Mouse (Mus musculus) kidney, embryonic 16.5 days (tissue): ENCODE data around the gene Ptbp1. TPM values are rescaled to one million over a fixed set of nuclear protein-coding genes. Genes with fewer than 3 reads are reported as not detected.

Experiments used
- ATAC-seq: fragments of 200-750 bp; cut with Nextera tagmentation; 2 replicates; pipeline ENCODE4 v1.8.0; 2017; ENCODE audit warnings: moderate TSS enrichment; ENCODE audit not compliant: low FRiP score, low TSS enrichment
- H3K27ac ChIP-seq: fragments of 300-500 bp; sonication (generic); 2 replicates; pipeline ENCODE4 v1.5.1; 2014; ENCODE audit warnings: low read length
- H3K27me3 ChIP-seq: fragments of 300-500 bp; sonication (generic); 2 replicates; pipeline ENCODE4 v1.6.1; 2014; ENCODE audit warnings: low read length, control low read depth, mixed read lengths; ENCODE audit not compliant: insufficient read depth
- H3K36me3 ChIP-seq: fragments of 300-500 bp; sonication (generic); 2 replicates; pipeline ENCODE4 v1.6.1; 2014; ENCODE audit warnings: low read length, control low read depth, mixed read lengths; ENCODE audit not compliant: insufficient read depth
- H3K4me1 ChIP-seq: fragments of 300-500 bp; sonication (generic); 2 replicates; pipeline ENCODE4 v1.6.1; 2014; ENCODE audit warnings: low read length, control low read depth, mixed read lengths; ENCODE audit not compliant: insufficient read depth
- H3K4me2 ChIP-seq: fragments of 300-500 bp; sonication (generic); replicated peaks from 2 replicates; pipeline ENCODE4 v1.6.1; 2014; ENCODE audit warnings: low read depth, low read length
- H3K4me3 ChIP-seq: fragments of 300-500 bp; sonication (generic); 2 replicates; pipeline ENCODE4 v1.5.1; 2014; ENCODE audit warnings: mild to moderate bottlenecking, low read length
- H3K9ac ChIP-seq: fragments of 300-500 bp; sonication (generic); replicated peaks from 2 replicates; pipeline ENCODE4 v1.6.1; 2014; ENCODE audit warnings: low read length
- H3K9me3 ChIP-seq: fragments of 300-500 bp; sonication (generic); 2 replicates; pipeline ENCODE4 v1.6.1; 2016; ENCODE audit warnings: low read length, control low read depth
- WGBS: fragments of 180-500 bp; shearing (Covaris S2); extraction: QIAGEN DNeasy Blood & Tissue Kit; methylation state at CpG from one replicate; pipeline ENCODE4 v1.1.7; 2014; 5-methylcytosine and 5-hydroxymethylcytosine counted together
- polyA plus RNA-seq: library from polyadenylated mRNA; unstranded; fragments of >200 nt; fragmentation: Nextera tagmentation; extraction: Ambion mirVana; gene quantifications from 2 replicates; pipeline ENCODE4 v1.2.1, GENCODE M21; 2015

The Ptbp1 gene
- polyA plus RNA-seq, 1 experiment from 2014 or later, result 431 TPM

DNA sequence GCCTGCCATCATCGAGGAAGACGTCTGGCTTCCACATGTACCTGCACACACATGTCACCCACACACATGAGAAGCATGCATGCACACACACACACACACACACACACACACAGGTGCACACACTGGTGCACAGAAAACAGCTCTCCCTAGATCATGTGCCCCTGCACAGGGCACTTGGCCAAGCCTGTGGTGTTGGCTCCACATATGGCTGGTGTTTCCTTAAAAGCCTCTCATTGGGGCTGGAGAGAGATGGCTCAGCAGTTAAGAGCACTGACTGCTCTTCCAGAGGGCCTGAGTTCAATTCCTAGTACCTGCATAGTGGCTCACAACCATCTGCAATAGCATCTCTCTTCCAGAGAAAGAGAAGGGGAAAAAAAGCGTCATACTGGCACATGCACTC lies 22.6 kb upstream of the Ptbp1 start:
- H3K27ac ChIP-seq, result no peak overlapping the region
- no peaks in the 10 kb centered on the region for H3K36me3 ChIP-seq
- H3K4me2 ChIP-seq, result no peak overlapping the region
- H3K4me1 ChIP-seq, result 0 out of 2 replicates have a peak, but pooled peaks cover 5% of the 10 kb centered on the region
- no peaks in the 10 kb centered on the region for H3K27me3 ChIP-seq
- no peak overlapping the region for H3K4me3 ChIP-seq
- WGBS, result 86% methylated on average over 3 of the region's 3 CpGs
- no peak for ATAC-seq
- H3K9ac ChIP-seq, result no peak overlapping the region
- no peaks in the 10 kb centered on the region for H3K9me3 ChIP-seq

DNA sequence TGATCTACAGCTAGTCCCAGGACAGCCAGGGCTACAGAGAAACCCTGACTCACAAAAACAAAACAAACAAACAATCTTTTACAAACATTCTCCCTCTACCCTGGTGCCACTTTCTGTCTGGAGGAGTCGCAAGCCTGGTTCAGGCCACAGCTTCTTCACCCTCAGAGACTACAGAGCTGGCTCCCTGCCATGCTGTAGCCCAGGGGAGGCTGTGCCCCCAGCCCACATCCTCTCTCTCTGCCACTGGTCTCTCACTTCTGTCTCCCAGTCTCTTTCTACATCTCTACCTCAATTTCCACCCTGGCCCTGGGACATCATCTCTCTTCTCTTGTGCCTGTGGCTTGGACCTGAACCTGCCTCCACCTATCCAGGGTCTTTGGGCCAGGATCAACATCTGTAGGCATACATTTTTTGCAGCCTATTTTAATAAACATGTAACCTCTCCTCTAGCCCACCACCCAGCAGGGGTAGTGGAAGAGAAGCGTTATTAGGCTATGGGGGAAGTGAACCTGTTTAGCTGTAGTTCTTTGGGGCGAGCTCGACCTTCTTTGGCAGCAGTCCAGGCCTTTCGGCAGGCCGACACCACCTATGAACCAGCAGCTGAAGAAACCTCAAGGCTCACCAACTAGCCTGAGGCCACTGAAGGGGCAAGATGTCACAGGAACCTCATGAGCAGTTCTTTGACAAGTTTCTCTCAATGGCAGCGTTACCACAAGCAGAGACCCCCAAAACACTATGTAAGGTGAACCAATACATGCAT lies 22.0 kb upstream of the Ptbp1 start:
- 61% methylated on average over 7 of the region's 7 CpGs for WGBS
- ATAC-seq, result no peak
- no peak overlapping the region for H3K4me3 ChIP-seq
- no peak overlapping the region for H3K9ac ChIP-seq
- no peak overlapping the region for H3K4me2 ChIP-seq
- H3K36me3 ChIP-seq, result no peaks in the 10 kb centered on the region
- H3K27me3 ChIP-seq, result no peaks in the 10 kb centered on the region
- H3K4me1 ChIP-seq, result 0 out of 2 replicates have a peak, but pooled peaks cover 5% of the 10 kb centered on the region
- peaks cover 3% of the 10 kb centered on the region; the same call in 1 of the 2 replicates for H3K9me3 ChIP-seq
- no peak overlapping the region for H3K27ac ChIP-seq

DNA sequence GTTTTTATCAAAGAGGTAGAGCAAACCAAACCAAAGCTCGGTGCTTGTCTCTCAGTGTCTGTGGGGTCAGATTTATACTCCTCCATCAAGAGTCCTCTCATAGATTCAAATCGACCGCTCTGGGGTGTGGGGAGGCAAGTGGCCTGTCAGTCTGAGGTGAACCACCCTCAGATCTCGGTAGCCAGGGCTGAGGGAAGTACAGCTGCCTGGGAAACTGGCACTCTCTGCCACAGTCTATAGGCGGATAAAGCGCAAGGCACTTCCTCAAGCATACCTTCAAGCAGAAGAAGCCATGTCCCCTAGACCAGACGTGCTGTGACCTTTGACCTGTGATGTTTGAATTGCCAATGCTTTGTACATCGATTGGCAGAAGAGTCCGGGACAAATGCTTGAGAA lies 21.4 kb upstream of the Ptbp1 start:
- WGBS, result 76% methylated on average over 9 of the region's 9 CpGs
- no peak for ATAC-seq
- no peak overlapping the region for H3K27ac ChIP-seq
- peaks cover 3% of the 10 kb centered on the region; the same call in 1 of the 2 replicates for H3K9me3 ChIP-seq
- H3K4me3 ChIP-seq, result no peak overlapping the region
- H3K4me2 ChIP-seq, result no peak overlapping the region
- H3K27me3 ChIP-seq, result no peaks in the 10 kb centered on the region
- 0 out of 2 replicates have a peak, but pooled peaks cover 5% of the 10 kb centered on the region for H3K4me1 ChIP-seq
- no peak overlapping the region for H3K9ac ChIP-seq
- no peaks in the 10 kb centered on the region for H3K36me3 ChIP-seq

DNA sequence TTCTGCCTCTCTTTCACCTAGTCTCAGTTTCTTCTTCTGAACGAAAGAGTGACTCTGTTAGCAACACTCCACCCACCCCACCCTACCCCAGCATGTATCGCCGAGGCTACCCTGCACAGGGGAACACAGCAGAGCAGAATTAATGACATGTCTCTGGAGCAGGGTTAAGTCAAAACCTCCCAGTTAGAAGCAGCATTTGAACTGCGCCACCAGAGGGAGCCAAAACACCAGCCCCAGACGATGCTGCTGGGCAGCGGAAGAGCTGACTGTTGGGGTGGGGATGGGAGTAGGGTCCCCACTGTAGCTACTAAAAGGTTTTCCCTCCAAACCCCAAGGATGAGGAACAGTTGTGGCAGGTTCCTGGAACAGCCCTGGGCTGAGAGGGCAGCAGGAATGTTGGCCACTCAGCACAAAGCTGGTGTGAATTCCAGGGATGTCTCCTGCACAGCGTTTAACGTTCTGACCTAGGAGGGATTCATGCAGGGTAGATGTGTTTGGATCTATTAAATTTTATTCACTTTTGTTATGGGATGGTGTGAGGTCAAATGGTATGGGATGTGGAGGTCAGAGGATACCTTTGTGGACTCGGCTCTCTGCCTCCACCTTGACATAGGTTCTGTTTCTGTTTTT lies 19.3 kb upstream of the Ptbp1 start:
- no peak overlapping the region for H3K4me3 ChIP-seq
- ATAC-seq, result peak; percentile 64
- 18% methylated on average over 9 of the region's 9 CpGs for WGBS

DNA sequence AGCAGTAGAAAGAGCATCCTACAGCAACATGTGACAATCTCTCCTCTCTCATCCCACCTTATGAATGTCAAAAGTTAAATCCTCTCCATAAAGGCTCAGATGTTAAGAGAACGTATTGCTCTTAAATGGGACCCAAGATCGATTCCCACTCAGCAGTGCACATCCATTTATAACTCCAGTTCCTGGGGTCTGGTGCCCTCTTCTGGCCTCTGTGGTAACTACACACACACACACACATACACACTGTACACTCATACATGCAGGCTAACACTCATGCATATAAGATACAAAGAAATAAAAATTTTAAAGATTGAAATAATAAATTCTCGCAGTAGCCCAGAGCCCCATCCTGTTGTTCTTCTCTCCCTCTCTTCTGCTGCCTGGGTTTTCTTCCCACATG lies 17.3 kb upstream of the Ptbp1 start:
- H3K4me3 ChIP-seq, result no peak overlapping the region
- peaks cover 3% of the 10 kb centered on the region; the same call in 1 of the 2 replicates for H3K9me3 ChIP-seq
- no peak overlapping the region for H3K4me2 ChIP-seq
- WGBS, result 96% methylated on average over 3 of the region's 3 CpGs
- no peak overlapping the region for H3K9ac ChIP-seq
- H3K27ac ChIP-seq, result no peak overlapping the region
- no peaks in the 10 kb centered on the region for H3K27me3 ChIP-seq
- no peak for ATAC-seq
- H3K4me1 ChIP-seq, result peaks cover 18% of the 10 kb centered on the region
- H3K36me3 ChIP-seq, result no peaks in the 10 kb centered on the region

More for the DNA sequence above, 19.3 kb upstream of the Ptbp1 start:
- no peaks in the 10 kb centered on the region for H3K27me3 ChIP-seq
- 0 out of 2 replicates have a peak, but pooled peaks cover 5% of the 10 kb centered on the region for H3K4me1 ChIP-seq
- H3K9ac ChIP-seq, result no peak overlapping the region; the same call in 1 of the 2 replicates
- no peak overlapping the region for H3K27ac ChIP-seq
- H3K36me3 ChIP-seq, result no peaks in the 10 kb centered on the region
- H3K9me3 ChIP-seq, result peaks cover 3% of the 10 kb centered on the region; the same call in 1 of the 2 replicates
- no peak overlapping the region for H3K4me2 ChIP-seq

DNA sequence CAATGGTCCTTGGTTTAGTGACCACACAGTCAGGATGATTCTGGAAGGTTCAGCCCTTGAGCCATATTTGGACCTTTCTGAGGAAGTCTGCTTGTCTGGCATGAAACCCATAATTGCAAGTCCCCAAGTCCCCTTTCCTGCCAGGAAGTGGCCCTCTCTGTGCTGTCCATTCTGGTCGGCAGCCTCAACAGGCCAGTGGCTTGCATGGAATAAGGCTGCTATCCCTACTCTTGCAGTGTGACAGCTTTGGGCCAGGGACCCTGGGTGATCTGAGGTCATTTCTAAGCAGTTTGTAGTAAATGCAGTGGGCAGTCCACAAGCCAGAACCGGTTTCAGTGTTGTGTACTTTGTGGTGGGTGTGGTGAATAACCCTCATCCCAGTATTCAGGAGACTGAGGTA lies 16.1 kb upstream of the Ptbp1 start:
- H3K36me3 ChIP-seq, result no peaks in the 10 kb centered on the region

DNA sequence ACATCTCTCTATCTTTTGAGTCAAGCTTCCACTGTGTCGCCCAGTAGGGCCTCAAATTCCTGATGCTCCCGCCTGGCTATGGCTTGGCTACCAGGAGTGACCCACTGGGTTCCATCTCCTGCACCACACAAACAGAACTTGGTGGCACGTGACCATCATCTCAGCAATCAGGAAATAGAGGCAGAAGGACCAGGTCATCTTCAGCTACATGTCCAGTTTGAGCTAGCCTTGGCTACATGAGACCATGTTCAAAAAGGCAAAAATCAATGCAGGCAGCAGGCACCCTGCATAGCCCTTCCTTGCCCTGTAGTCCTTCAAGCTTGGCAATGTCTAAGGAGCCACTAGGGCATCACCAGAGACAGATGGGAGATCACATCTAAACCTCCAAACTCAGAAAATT lies 14.1 kb upstream of the Ptbp1 start:
- H3K27me3 ChIP-seq, result no peaks in the 10 kb centered on the region
- peak overlapping the region; percentile 65; the same call in 1 of the 2 replicates for H3K9ac ChIP-seq
- H3K4me2 ChIP-seq, result peak overlapping the region; percentile 69
- peaks cover 40% of the 10 kb centered on the region for H3K4me1 ChIP-seq
- WGBS, result 94% methylated on average over 3 of the region's 3 CpGs
- H3K9me3 ChIP-seq, result peaks cover 3% of the 10 kb centered on the region; the same call in 1 of the 2 replicates
- ATAC-seq, result no peak
- H3K36me3 ChIP-seq, result no peaks in the 10 kb centered on the region
- H3K27ac ChIP-seq, result peak overlapping the region; percentile 93
- peak overlapping the region; percentile 45; the same call in 1 of the 2 replicates for H3K4me3 ChIP-seq

More for the DNA sequence above, 16.1 kb upstream of the Ptbp1 start:
- Histone ChIP-seq H3K4me3 (no peak overlapping the region), H3K4me1 (peaks cover 30% of the 10 kb centered on the region), H3K27me3 (no peaks in the 10 kb centered on the region), H3K4me2 (no peak overlapping the region), H3K9ac (no peak overlapping the region), H3K27ac (no peak overlapping the region), H3K9me3 (peaks cover 3% of the 10 kb centered on the region; the same call in 1 of the 2 replicates)
- ATAC-seq, result no peak
- WGBS, result 61% methylated on average over 2 of the region's 2 CpGs

DNA sequence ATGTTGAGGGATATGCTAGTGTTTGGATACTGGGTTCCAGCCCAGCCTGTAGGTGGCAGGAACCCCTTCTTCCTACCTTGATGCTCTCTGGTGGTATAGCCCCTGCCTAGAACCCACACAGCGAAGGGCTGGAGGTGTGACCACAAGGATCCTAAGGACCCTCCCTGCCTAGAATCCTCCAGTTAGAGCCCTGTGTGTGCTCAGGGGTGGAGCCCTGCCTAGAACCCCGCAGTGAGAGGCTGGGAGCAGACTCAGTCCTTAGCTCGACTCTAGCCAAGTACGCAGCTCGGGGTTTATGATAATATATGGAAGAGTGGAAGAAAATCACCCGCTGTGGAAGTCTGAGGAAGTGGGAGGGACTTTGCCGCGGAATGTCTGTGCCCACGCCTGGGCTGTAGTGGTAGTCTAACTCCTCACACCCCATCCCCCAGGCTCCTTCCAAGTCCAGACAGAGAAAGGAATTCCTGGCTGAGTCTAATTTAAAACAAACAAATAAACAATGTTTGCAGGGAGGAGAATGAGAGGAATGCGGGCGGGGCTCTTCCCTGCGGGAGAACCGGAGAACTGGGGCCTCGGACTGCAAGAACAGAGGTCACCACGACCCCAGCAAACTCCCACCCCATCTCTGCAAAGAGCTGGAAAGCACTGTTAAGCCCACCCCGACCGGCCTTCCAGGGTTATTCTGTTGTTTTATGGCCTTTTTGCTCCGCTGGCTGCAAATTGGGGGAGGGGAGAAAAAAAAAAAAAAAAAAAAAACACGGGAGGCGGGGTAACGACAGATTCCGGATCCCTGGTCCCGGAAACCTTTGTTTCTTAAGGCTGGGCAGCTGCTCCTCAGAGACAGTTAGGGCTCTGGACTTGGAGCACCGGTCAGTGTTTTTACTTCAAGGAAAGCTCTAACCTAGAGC lies 13.3 kb upstream of the Ptbp1 start:
- Histone ChIP-seq H3K4me2 (peak overlapping the region; percentile 69), H3K27me3 (no peaks in the 10 kb centered on the region), H3K27ac (peak overlapping the region; percentile 93), H3K36me3 (no peaks in the 10 kb centered on the region), H3K4me1 (peaks cover 41% of the 10 kb centered on the region), H3K9me3 (peaks cover 3% of the 10 kb centered on the region; the same call in 1 of the 2 replicates), H3K4me3 (peak overlapping the region; percentile 45), H3K9ac (peak overlapping the region; percentile 65)
- ATAC-seq, result peak; percentile 96
- WGBS, result under 1% methylated on average over 24 of the region's 24 CpGs

DNA sequence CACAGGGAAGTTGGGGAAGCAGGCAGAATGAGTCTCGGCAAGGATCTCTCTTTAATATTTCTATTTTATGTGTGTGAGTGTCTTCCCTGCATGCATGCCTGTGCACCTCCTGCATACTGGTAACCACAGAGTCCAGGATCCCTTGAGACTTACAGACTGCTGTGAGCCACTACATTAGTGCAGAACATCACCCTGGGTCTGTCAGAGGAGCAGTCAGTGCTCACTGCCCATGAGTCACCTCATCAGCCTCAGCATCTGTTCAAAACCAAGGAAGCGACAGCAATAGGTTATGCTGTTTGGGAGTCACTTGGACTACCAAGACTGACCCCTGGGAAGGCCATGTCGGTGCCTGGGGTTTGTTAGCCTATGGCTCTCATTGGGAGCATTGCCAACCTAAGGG lies 11.9 kb upstream of the Ptbp1 start:
- Histone ChIP-seq H3K9me3 (no peaks in the 10 kb centered on the region), H3K4me1 (peaks cover 41% of the 10 kb centered on the region), H3K4me3 (no peak overlapping the region), H3K27ac (peak overlapping the region; percentile 61), H3K9ac (peak overlapping the region; percentile 35; the same call in 1 of the 2 replicates), H3K4me2 (no peak overlapping the region), H3K36me3 (no peaks in the 10 kb centered on the region), H3K27me3 (no peaks in the 10 kb centered on the region)
- WGBS, result 63% methylated on average over 3 of the region's 3 CpGs
- no peak for ATAC-seq
